7 mouse cellular contexts compared by ENCODE assay signal in the genomic region with DNA sequence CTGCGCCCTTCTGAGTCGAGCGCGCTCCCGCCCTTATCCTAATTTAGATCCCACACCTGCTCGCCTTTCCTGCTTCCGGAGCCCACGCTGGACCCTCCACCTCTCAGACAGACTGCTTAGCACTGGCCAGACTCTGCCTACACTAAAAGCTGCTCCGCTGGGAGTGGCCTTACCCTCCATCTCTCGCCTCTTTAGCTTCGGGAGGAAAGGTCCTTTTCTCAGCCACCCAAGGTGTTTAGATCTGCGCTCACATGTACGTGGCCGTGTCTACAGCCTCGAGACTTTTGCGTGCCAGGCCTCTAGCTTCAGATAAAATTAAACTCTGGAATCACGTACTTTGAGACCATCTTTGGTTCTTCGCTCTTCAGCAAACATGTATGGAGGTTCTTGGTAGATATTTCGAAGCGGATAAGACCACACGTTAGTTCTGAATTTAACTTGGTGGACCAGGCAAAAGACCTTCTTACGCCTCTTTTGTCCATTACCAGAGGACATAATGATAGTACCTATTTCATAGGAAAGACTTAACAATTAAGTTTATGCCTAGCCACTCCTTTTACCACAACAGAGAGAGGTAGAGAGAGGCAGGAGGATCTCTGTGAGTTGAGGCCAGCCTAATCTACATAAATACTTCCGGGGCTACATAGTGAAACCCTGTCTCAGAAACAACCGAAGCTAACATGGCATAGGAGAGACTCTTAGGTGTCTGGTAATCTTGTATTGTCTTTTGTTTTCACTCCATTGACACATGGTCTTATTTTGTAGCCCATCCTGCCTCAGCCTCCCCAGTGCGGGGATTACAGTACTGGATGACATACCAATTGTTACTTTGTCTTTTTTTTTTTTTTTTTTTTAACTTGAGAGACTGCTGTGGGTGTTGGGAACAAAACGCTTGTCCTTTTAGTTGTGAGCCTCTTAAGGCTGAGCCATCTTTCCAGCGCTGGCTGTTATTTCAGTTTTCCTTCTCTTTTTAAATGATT. TPM values are rescaled to one million over a fixed set of nuclear protein-coding genes. Genes with fewer than 3 reads are reported as not detected.
A peak's percentile ranks its signal among the peaks of the same experiment; 100 is the strongest.
DNase-seq lines count a peak whose midpoint lies in the region; ATAC-seq lines count a peak whose summit lies in the region.

No protein-coding gene starts in this region.

- 26% methylated on average over 27 of the region's 27 CpGs for WGBS in embryonic facial prominence, embryonic 12.5 days
- 26% methylated on average over 27 of the region's 27 CpGs for WGBS in intestine, embryonic 14.5 days
- 27% methylated on average over 27 of the region's 27 CpGs for WGBS in neural tube, embryonic 12.5 days

- peak overlapping the region; percentile 69 for H3K9ac ChIP-seq in embryonic facial prominence, embryonic 12.5 days
- H3K9ac ChIP-seq in intestine, embryonic 14.5 days (ENCODE audit: low read length): peak overlapping the region; percentile 88
- H3K9ac ChIP-seq in neural tube, embryonic 12.5 days: peak overlapping the region; percentile 93

- H3K4me3 ChIP-seq in embryonic facial prominence, embryonic 12.5 days: peak overlapping the region; percentile 91
- peak overlapping the region; percentile 82 for H3K4me3 ChIP-seq in intestine, embryonic 14.5 days (ENCODE audit: low read depth, low read length)
- peak overlapping the region; percentile 85 for H3K4me3 ChIP-seq in neural tube, embryonic 12.5 days

- peaks cover 19% of the 10 kb centered on the region for H3K36me3 ChIP-seq in embryonic facial prominence, embryonic 12.5 days
- H3K36me3 ChIP-seq in intestine, embryonic 14.5 days (ENCODE audit: control insufficient read depth, insufficient read depth, low read length): peaks cover 13% of the 10 kb centered on the region
- peaks cover 18% of the 10 kb centered on the region for H3K36me3 ChIP-seq in neural tube, embryonic 12.5 days

- H3K27me3 ChIP-seq in embryonic facial prominence, embryonic 12.5 days: no peaks in the 10 kb centered on the region
- H3K27me3 ChIP-seq in intestine, embryonic 14.5 days (replicated peaks; ENCODE audit: control insufficient read depth, insufficient read depth, low read length): no peaks in the 10 kb centered on the region
- no peaks in the 10 kb centered on the region for H3K27me3 ChIP-seq in neural tube, embryonic 12.5 days (replicated peaks)

- peak overlapping the region; percentile 86 for H3K4me2 ChIP-seq in embryonic facial prominence, embryonic 12.5 days (replicated peaks)
- H3K4me2 ChIP-seq in intestine, embryonic 14.5 days (ENCODE audit: low read length): peak overlapping the region; percentile 86
- H3K4me2 ChIP-seq in neural tube, embryonic 12.5 days (replicated peaks): peak overlapping the region; percentile 77

- peak overlapping the region; percentile 99 for H3K27ac ChIP-seq in embryonic facial prominence, embryonic 12.5 days
- peak overlapping the region; percentile 99 for H3K27ac ChIP-seq in intestine, embryonic 14.5 days (ENCODE audit: low read depth)
- peak overlapping the region; percentile 98 for H3K27ac ChIP-seq in neural tube, embryonic 12.5 days

- peak; percentile 23 for ATAC-seq in embryonic facial prominence, embryonic 12.5 days (ENCODE audit: insufficient number of reproducible peaks, insufficient read depth, low FRiP score, low TSS enrichment)
- ATAC-seq in intestine, embryonic 14.5 days (replicated peaks; ENCODE audit: low FRiP score, low TSS enrichment, low read depth): peak; percentile 30
- ATAC-seq in neural tube, embryonic 12.5 days (ENCODE audit: low FRiP score, low read depth): peak; percentile 26

- peaks cover 24% of the 10 kb centered on the region for H3K4me1 ChIP-seq in embryonic facial prominence, embryonic 12.5 days
- peaks cover 16% of the 10 kb centered on the region for H3K4me1 ChIP-seq in intestine, embryonic 14.5 days (replicated peaks; ENCODE audit: control insufficient read depth, insufficient read depth, low read length)
- H3K4me1 ChIP-seq in neural tube, embryonic 12.5 days: peaks cover 24% of the 10 kb centered on the region

- peak; percentile 46 for DNase-seq in right cerebral cortex, adult 18-20 months
- DNase-seq in right cerebral cortex, postnatal 25 days: no peak
- peak; percentile 64 for DNase-seq in intestine, embryonic 14.5 days (ENCODE audit: low spot score)
- DNase-seq in right cerebral cortex, postnatal 10 days (ENCODE audit: low spot score in 2 of 2): no peak
- DNase-seq in layer of hippocampus, postnatal 14 days (ENCODE audit: low spot score in 2 of 2): no peak

- no peaks in the 10 kb centered on the region for H3K9me3 ChIP-seq in embryonic facial prominence, embryonic 12.5 days
- no peaks in the 10 kb centered on the region for H3K9me3 ChIP-seq in intestine, embryonic 14.5 days (ENCODE audit: control insufficient read depth, low read length)
- H3K9me3 ChIP-seq in neural tube, embryonic 12.5 days: no peaks in the 10 kb centered on the region

RNA-seq across cellular contexts. Expression of a gene that starts 1.4 kb away (rescaled TPM):
- polyA plus RNA-seq in embryonic facial prominence, embryonic 12.5 days (2016; fragmentation: Nextera tagmentation; extraction: Ambion mirVana): 25.0 and 26.1 TPM in 2 replicates
- 17.5 and 18.1 TPM in 2 replicates for polyA plus RNA-seq in intestine, embryonic 14.5 days (2014; fragmentation: Nextera tagmentation; extraction: Ambion mirVana)
- polyA plus RNA-seq in neural tube, embryonic 12.5 days (2016; fragmentation: Nextera tagmentation; extraction: Ambion mirVana): 27.5 and 27.6 TPM in 2 replicates
- 100 to 1,000 TPM; 152 to 160 TPM for total RNA-seq in layer of hippocampus, postnatal 14 days (2021)

RNA-seq across cellular contexts. Expression of a gene that starts 13.1 kb away (rescaled TPM):
- polyA plus RNA-seq in embryonic facial prominence, embryonic 12.5 days (2016; fragmentation: Nextera tagmentation; extraction: Ambion mirVana): 48.9 and 53.6 TPM in 2 replicates
- 50.5 and 55.5 TPM in 2 replicates for polyA plus RNA-seq in intestine, embryonic 14.5 days (2014; fragmentation: Nextera tagmentation; extraction: Ambion mirVana)
- polyA plus RNA-seq in neural tube, embryonic 12.5 days (2016; fragmentation: Nextera tagmentation; extraction: Ambion mirVana): 71.3 and 75.6 TPM in 2 replicates
- total RNA-seq in layer of hippocampus, postnatal 14 days (2021): 10 to 100 TPM; 59.3 to 60.6 TPM

RNA-seq across cellular contexts. Expression of a gene that starts 21.7 kb away (rescaled TPM):
- 103 and 114 TPM in 2 replicates for polyA plus RNA-seq in embryonic facial prominence, embryonic 12.5 days (2016; fragmentation: Nextera tagmentation; extraction: Ambion mirVana)
- 85.5 and 86.0 TPM in 2 replicates for polyA plus RNA-seq in intestine, embryonic 14.5 days (2014; fragmentation: Nextera tagmentation; extraction: Ambion mirVana)
- polyA plus RNA-seq in neural tube, embryonic 12.5 days (2016; fragmentation: Nextera tagmentation; extraction: Ambion mirVana): 98.7 and 101 TPM in 2 replicates
- total RNA-seq in layer of hippocampus, postnatal 14 days (2021): 100 to 1,000 TPM; 120 to 121 TPM

RNA-seq across cellular contexts. Expression of a gene that starts 29.3 kb away (rescaled TPM):
- polyA plus RNA-seq in embryonic facial prominence, embryonic 12.5 days (2016; fragmentation: Nextera tagmentation; extraction: Ambion mirVana): 0.10 and 0.18 TPM in 2 replicates
- 0.08 and 0.16 TPM in 2 replicates for polyA plus RNA-seq in intestine, embryonic 14.5 days (2014; fragmentation: Nextera tagmentation; extraction: Ambion mirVana)
- polyA plus RNA-seq in neural tube, embryonic 12.5 days (2016; fragmentation: Nextera tagmentation; extraction: Ambion mirVana): not detected in 2 replicates
- total RNA-seq in layer of hippocampus, postnatal 14 days (2021): under 1 TPM; 0.86 to 0.88 TPM

RNA-seq across cellular contexts. Expression of a gene that starts 49.2 kb away (rescaled TPM):
- polyA plus RNA-seq in embryonic facial prominence, embryonic 12.5 days (2016; fragmentation: Nextera tagmentation; extraction: Ambion mirVana): 20.6 and 21.7 TPM in 2 replicates
- 16.5 and 16.6 TPM in 2 replicates for polyA plus RNA-seq in intestine, embryonic 14.5 days (2014; fragmentation: Nextera tagmentation; extraction: Ambion mirVana)
- polyA plus RNA-seq in neural tube, embryonic 12.5 days (2016; fragmentation: Nextera tagmentation; extraction: Ambion mirVana): 10.0 and 11.6 TPM in 2 replicates
- total RNA-seq in layer of hippocampus, postnatal 14 days (2021): under 1 TPM; 0.76 to 0.79 TPM

Comparison
In these comparisons a context has a peak if more than half of its experiments do, and no peak if none do; other contexts are left out.
1. DNase-seq: peak in right cerebral cortex, adult 18-20 months (single experiment) and intestine, embryonic 14.5 days (single experiment); none in right cerebral cortex, postnatal 25 days (single experiment), right cerebral cortex, postnatal 10 days (0 of 2) and layer of hippocampus, postnatal 14 days (0 of 2).
2. Peak in every context shown above with its lines, with median percentiles within 50 percentile points of each other: ATAC-seq, H3K27ac ChIP-seq, H3K4me2 ChIP-seq, H3K4me3 ChIP-seq and H3K9ac ChIP-seq.